Mouse (Mus musculus) lung, adult 2 months (tissue): ENCODE measurements around the gene Nfe2. TPM values are rescaled to one million over a fixed set of nuclear protein-coding genes. Genes with fewer than 3 reads are reported as not detected.

Source experiments
- DNase-seq: peaks from one replicate; pipeline ENCODE4 v3.0.0; 2022
- H3K4me1 ChIP-seq: fragments of 200-500 bp; 2 replicates; pipeline ENCODE4 v1.6.1; 2011; ENCODE audit warnings: low read length; ENCODE audit not compliant: control insufficient read depth, insufficient read depth
- H3K4me3 ChIP-seq: fragments of 200-500 bp; replicated peaks from 2 replicates; pipeline ENCODE3; 2011; ENCODE audit warnings: low read depth, mild to moderate bottlenecking, control low read depth, low read length; ENCODE audit errors: extremely low read depth
- CTCF ChIP-seq: fragments of 200-500 bp; IDR thresholded peaks from 2 replicates; pipeline ENCODE4 v1.5.1; 2011; ENCODE audit warnings: mild to moderate bottlenecking, low read length, control low read depth; ENCODE audit not compliant: insufficient read depth
- POLR2A ChIP-seq: fragments of 200-500 bp; IDR thresholded peaks from 2 replicates; pipeline ENCODE4 v1.6.1; 2011; ENCODE audit warnings: low read depth, mild to moderate bottlenecking, control low read depth, low read length, borderline replicate concordance; ENCODE audit errors: extremely low read depth
- WGBS: fragments of 180-500 bp; shearing (Covaris S2); methylation state at CpG from one replicate; pipeline ENCODE4 v1.1.7; 2018; 5-methylcytosine and 5-hydroxymethylcytosine counted together
- polyA plus RNA-seq: library from polyadenylated mRNA; depleted of rRNA; stranded (reverse); fragments of >200 nt; gene quantifications from 2 replicates; pipeline ENCODE4 v1.2.3, GENCODE M21; 2012; rRNA removed

The Nfe2 gene
- polyA plus RNA-seq: 7.7 and 14.1 TPM in 2 replicates

- H3K4me1 ChIP-seq: peaks cover 19% of the 10 kb centered on the region
- TF ChIP-seq POLR2A (no peak), CTCF (no peak)
- DNase-seq: peak; percentile 82
- 7% methylated on average over 15 of the region's 15 CpGs for WGBS
- H3K4me3 ChIP-seq: peak within 1 kb of the TSS; percentile 37
Measured at GRCm38 (mm10) chr15:103257790-103258728, at the start of gene Nfe2. Gene Nfe2, minus strand, starts transcription at chr15:103258403.

- DNase-seq: peak; percentile 92
- Histone ChIP-seq H3K4me3 (no peak overlapping the region), H3K4me1 (peaks cover 13% of the 10 kb centered on the region)
- 1% methylated on average over 7 of the region's 7 CpGs for WGBS
- TF ChIP-seq POLR2A: no peak
- TF ChIP-seq CTCF: peak; percentile 81
Measured at GRCm38 (mm10) chr15:103307125-103307524, 48.9 kb upstream of the Nfe2 start.

GRCm38 (mm10) chr15:103305792-103306645 is 47.8 kb upstream of the Nfe2 start:
- peak overlapping the region; percentile 78 for H3K4me3 ChIP-seq
- H3K4me1 ChIP-seq: peaks cover 13% of the 10 kb centered on the region
- DNase-seq: no peak
- 34% methylated on average over 8 of the region's 8 CpGs for WGBS
- TF ChIP-seq POLR2A (no peak), CTCF (no peak)

GRCm38 (mm10) chr15:103305070-103305678 is 47.0 kb upstream of the Nfe2 start:
- WGBS: 1% methylated on average over 70 of the region's 71 CpGs
- peaks cover 13% of the 10 kb centered on the region for H3K4me1 ChIP-seq
- H3K4me3 ChIP-seq: peak overlapping the region; percentile 78
- TF ChIP-seq CTCF (no peak), POLR2A (peak; percentile 72; the same call in 1 of the 2 replicates)
- peak; percentile 91 for DNase-seq

- Histone ChIP-seq H3K4me3 (peak overlapping the region; percentile 57), H3K4me1 (peaks cover 13% of the 10 kb centered on the region)
- under 1% methylated on average over 9 of the region's 9 CpGs for WGBS
- TF ChIP-seq POLR2A: no peak
- peak; percentile 37 for DNase-seq
Measured at GRCm38 (mm10) chr15:103304616-103304969, 46.4 kb upstream of the Nfe2 start.

GRCm38 (mm10) chr15:103303916-103304615 is 45.9 kb upstream of the Nfe2 start:
- no peak for TF ChIP-seq CTCF
- TF ChIP-seq POLR2A: no peak
- WGBS: 13% methylated on average over 8 of the region's 8 CpGs
- Histone ChIP-seq H3K4me1 (peaks cover 13% of the 10 kb centered on the region), H3K4me3 (no peak overlapping the region)
- peak; percentile 35 for DNase-seq

GRCm38 (mm10) chr15:103302341-103303021 is 44.3 kb upstream of the Nfe2 start:
- H3K4me3 ChIP-seq: no peak overlapping the region
- peaks cover 13% of the 10 kb centered on the region for H3K4me1 ChIP-seq
- no peak for DNase-seq
- TF ChIP-seq CTCF: no peak
- no peak for TF ChIP-seq POLR2A
- 53% methylated on average over 6 of the region's 6 CpGs for WGBS

GRCm38 (mm10) chr15:103301547-103302340 is 43.5 kb upstream of the Nfe2 start:
- no peak overlapping the region for H3K4me3 ChIP-seq
- no peak for DNase-seq
- peaks cover 10% of the 10 kb centered on the region for H3K4me1 ChIP-seq
- 48% methylated on average over 5 of the region's 5 CpGs for WGBS
- TF ChIP-seq POLR2A: no peak
- no peak for TF ChIP-seq CTCF
